Mouse (Mus musculus): Measurements from ENCODE around the gene Matn3.

DNA sequence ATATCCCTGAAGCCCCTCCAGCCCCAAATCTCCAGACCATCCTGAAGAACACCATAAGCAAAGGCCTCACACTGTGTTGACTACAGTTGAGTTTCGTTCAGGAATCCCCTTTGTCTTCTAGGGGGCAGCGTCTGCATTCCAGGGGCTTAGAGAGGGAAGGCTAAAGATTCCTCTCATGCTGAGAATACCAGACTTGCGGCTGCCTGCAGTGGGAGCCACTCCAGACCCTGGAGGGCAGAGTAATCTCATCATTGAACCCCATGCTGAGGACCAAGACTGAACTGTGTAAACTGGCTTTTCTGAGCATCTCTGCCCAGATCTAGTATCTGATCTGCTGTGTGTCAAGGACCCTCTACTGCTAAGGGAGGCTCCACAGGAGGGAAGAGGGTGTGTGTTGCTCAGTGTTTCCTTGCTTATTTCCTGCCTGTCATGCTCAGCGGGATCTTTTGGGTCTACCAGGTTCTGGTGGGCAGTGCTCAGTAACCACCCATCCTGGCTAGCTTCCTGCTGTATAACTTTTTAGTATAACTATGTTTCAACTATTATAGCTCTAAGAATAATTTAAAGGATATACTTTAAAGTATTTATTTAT is 47.5 kb upstream of the Matn3 start:
- no peak for TF ChIP-seq CTCF (IDR thresholded peaks at IDR 0.05; ENCODE audit: low read depth, low read length)
- no peak for TF ChIP-seq TAL1 (conservative IDR thresholded peaks at IDR 0.05; ENCODE audit: low read depth, low read length)
- TF ChIP-seq GATA1 (IDR thresholded peaks at IDR 0.05; ENCODE audit: borderline replicate concordance, low read length) = no peak
- TF ChIP-seq GATA2 (IDR thresholded peaks at IDR 0.05; ENCODE audit: borderline replicate concordance, low read depth, low read length) = no peak
